Mouse (Mus musculus): ENCODE data around the gene Foxd3.

Foxd3 gene

GRCm38 (mm10) chr4:99657831-99658470 lies 1.9 kb downstream of the Foxd3 start:
- DNase-seq, result no peak

- DNase-seq, result no peak
Observed at GRCm38 (mm10) chr4:99658881-99659280, 2.8 kb downstream of the Foxd3 start.

- no peak for DNase-seq
Observed at GRCm38 (mm10) chr4:99659361-99660072, 3.4 kb downstream of the Foxd3 start.

- DNase-seq, result no peak
Observed at GRCm38 (mm10) chr4:99660073-99660611, 4.0 kb downstream of the Foxd3 start.

GRCm38 (mm10) chr4:99660981-99661380 lies 4.9 kb downstream of the Foxd3 start:
- no peak for DNase-seq

GRCm38 (mm10) chr4:99661956-99662355 lies 5.9 kb downstream of the Foxd3 start:
- no peak for DNase-seq

GRCm38 (mm10) chr4:99662431-99662830 lies 6.3 kb downstream of the Foxd3 start:
- DNase-seq, result no peak

- no peak for DNase-seq
Observed at GRCm38 (mm10) chr4:99662841-99663567, 6.9 kb downstream of the Foxd3 start.

GRCm38 (mm10) chr4:99663710-99664109 lies 7.6 kb downstream of the Foxd3 start:
- DNase-seq, result no peak

- no peak for DNase-seq
Observed at GRCm38 (mm10) chr4:99670203-99670851, 14.2 kb downstream of the Foxd3 start.

- no peak for DNase-seq
Observed at GRCm38 (mm10) chr4:99675191-99675590, 19.1 kb downstream of the Foxd3 start.

- DNase-seq, result no peak
Observed at GRCm38 (mm10) chr4:99683941-99684340, 27.8 kb downstream of the Foxd3 start.

- DNase-seq, result no peak
Observed at GRCm38 (mm10) chr4:99686308-99686707, 30.2 kb downstream of the Foxd3 start.
